Mouse (Mus musculus): ENCODE data around the gene Ube2dnl2. TPM values are rescaled to one million over a fixed set of nuclear protein-coding genes. Genes with fewer than 3 reads are reported as not detected.

Gene Ube2dnl2
- not detected in 2 replicates for polyA plus RNA-seq (2012; ENCODE audit: low replicate concordance)

DNA sequence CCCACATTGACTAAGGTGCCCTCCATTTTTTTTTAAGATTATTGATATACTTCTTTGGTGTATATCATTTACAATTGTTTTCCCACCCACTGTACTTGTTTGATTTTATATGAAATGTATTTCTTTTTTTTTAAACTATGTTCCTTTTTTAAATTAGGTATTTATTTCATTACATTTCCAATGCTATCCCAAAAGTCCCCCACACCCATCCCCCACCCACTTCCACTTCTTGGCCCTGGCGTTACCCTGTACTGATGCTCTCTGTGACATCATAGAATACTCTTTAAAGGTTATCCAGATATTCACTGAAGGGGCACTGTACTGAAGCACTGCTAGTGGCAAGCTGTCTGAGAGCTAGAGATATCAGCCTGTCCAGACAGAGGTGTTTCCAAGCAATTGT, at the start of gene Ube2dnl2:
TSS of gene Ube2dnl2 (plus strand) at position 301 of the 400 bp plus-strand sequence.

DNA sequence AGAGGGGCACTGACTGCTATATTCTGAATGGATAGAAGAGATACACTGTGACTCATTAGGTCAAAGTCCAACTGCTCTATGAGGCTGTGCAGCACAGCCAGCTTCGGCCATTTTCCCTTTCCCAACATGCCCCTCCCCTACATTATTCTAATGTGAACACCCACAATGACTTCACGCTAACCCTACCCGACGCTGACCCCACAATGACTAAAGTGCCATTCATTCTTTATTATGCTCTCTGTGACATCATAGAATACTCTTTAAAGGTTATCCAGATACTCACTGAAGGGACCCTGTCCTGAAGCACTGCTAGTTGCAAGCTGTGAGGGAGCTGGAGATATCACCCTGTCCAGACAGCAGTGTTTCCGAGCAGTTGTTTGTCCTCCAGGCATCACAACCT, 2.7 kb upstream of the Ube2dnl2 start, which contains the start of gene Ube2dnl1:
TSS of gene Ube2dnl1 (plus strand) at position 301 of the 400 bp plus-strand sequence.

Other genes with a start within 250 kb of the Ube2dnl2 start
- gene Ube2dnl1, start 2.6 kb upstream of the Ube2dnl2 start, polyA plus RNA-seq (2012; ENCODE audit: low replicate concordance), result not detected in 2 replicates